Mouse (Mus musculus) midbrain, embryonic 14.5 days (tissue): ENCODE measurements around the gene Lce1a1. TPM values are rescaled to one million over a fixed set of nuclear protein-coding genes. Genes with fewer than 3 reads are reported as not detected.
"Not testable (repeated sequence)": the region's sequence is repeated elsewhere in the genome, so short reads cannot be mapped to it uniquely, and the experiment has no call there.

ENCODE experiments used
- ATAC-seq: fragments of 200-750 bp; cut with Nextera tagmentation; 2 replicates; pipeline ENCODE4 v1.8.0; 2017; ENCODE audit warnings: moderate number of reproducible peaks, moderate library complexity; ENCODE audit not compliant: low FRiP score, low TSS enrichment
- DNase-seq: peaks from one replicate; pipeline ENCODE4 v3.0.0-alpha.2; 2015
- H3K27ac ChIP-seq: fragments of 300-500 bp; sonication (generic); replicated peaks from 2 replicates; pipeline ENCODE4 v1.5.1; 2014; ENCODE audit warnings: mild to moderate bottlenecking, low read depth, low read length, moderate library complexity
- H3K27me3 ChIP-seq: fragments of 300-500 bp; sonication (generic); 2 replicates; pipeline ENCODE4 v1.6.1; 2014; ENCODE audit warnings: low read length, control low read depth, mixed read lengths; ENCODE audit not compliant: control insufficient read depth, insufficient read depth
- H3K36me3 ChIP-seq: fragments of 300-500 bp; sonication (generic); 2 replicates; pipeline ENCODE4 v1.6.1; 2014; ENCODE audit warnings: low read length, control low read depth; ENCODE audit not compliant: control insufficient read depth, insufficient read depth
- H3K4me1 ChIP-seq: fragments of 300-500 bp; sonication (generic); 2 replicates; pipeline ENCODE4 v1.6.1; 2014; ENCODE audit warnings: mild to moderate bottlenecking, antibody characterized with exemption, low read length, control low read depth; ENCODE audit not compliant: control insufficient read depth, insufficient read depth
- H3K4me2 ChIP-seq: fragments of 300-500 bp; sonication (generic); 2 replicates; pipeline ENCODE4 v1.6.1; 2014; ENCODE audit warnings: mild to moderate bottlenecking, low read length, moderate library complexity
- H3K4me3 ChIP-seq: fragments of 300-500 bp; sonication (generic); replicated peaks from 2 replicates; pipeline ENCODE4 v1.5.1; 2014; ENCODE audit warnings: low read depth, low read length
- H3K9ac ChIP-seq: fragments of 300-500 bp; sonication (generic); replicated peaks from 2 replicates; pipeline ENCODE4 v1.6.1; 2014; ENCODE audit warnings: mild to moderate bottlenecking, low read length, moderate library complexity
- H3K9me3 ChIP-seq: fragments of 300-500 bp; sonication (generic); 2 replicates; pipeline ENCODE4 v1.6.1; 2016; ENCODE audit warnings: low read length, control low read depth, mixed read lengths; ENCODE audit not compliant: control insufficient read depth
- WGBS: fragments of 180-500 bp; shearing (Covaris S2); extraction: QIAGEN DNeasy Blood & Tissue Kit; methylation state at CpG from one replicate; pipeline ENCODE4 v1.1.7; 2014; 5-methylcytosine and 5-hydroxymethylcytosine counted together
- polyA plus RNA-seq: library from polyadenylated mRNA; unstranded; fragments of >200 nt; fragmentation: Nextera tagmentation; extraction: Ambion mirVana; gene quantifications from 2 replicates; pipeline ENCODE4 v1.2.1, GENCODE M21; 2014

Lce1a1 gene
- polyA plus RNA-seq: not detected in 2 replicates

- ATAC-seq: no peak
- Histone ChIP-seq H3K36me3 (no peaks in the 10 kb centered on the region), H3K4me2 (no peak within 1 kb of the TSS), H3K27me3 (no peaks in the 10 kb centered on the region), H3K4me3 (no peak within 1 kb of the TSS), H3K9me3 (no peaks in the 10 kb centered on the region), H3K9ac (no peak within 1 kb of the TSS), H3K27ac (no peak within 1 kb of the TSS), H3K4me1 (no peaks in the 10 kb centered on the region)
- WGBS: 87% methylated on average over 1 of the region's 1 CpGs
- DNase-seq: no peak
Measured at GRCm38 (mm10) chr3:92648207-92648606, at the start of gene Lce1a1. Lce1a1 (minus strand) TSS chr3:92648307.

- H3K27ac ChIP-seq: no peak overlapping the region
- ATAC-seq (no peak), DNase-seq (no peak)
- H3K27me3 ChIP-seq: no peaks in the 10 kb centered on the region
- no peak overlapping the region for H3K4me2 ChIP-seq
- H3K4me1 ChIP-seq: no peaks in the 10 kb centered on the region
- no peak overlapping the region for H3K9ac ChIP-seq
- WGBS: 12% methylated on average over 1 of the region's 1 CpGs
- no peaks in the 10 kb centered on the region for H3K9me3 ChIP-seq
- no peak overlapping the region for H3K4me3 ChIP-seq
- H3K36me3 ChIP-seq: no peaks in the 10 kb centered on the region
Measured at GRCm38 (mm10) chr3:92694613-92695012, 46.5 kb upstream of the Lce1a1 start.

- H3K4me1 ChIP-seq: no peaks in the 10 kb centered on the region
- H3K9ac ChIP-seq: no peak overlapping the region
- H3K36me3 ChIP-seq: no peaks in the 10 kb centered on the region
- H3K9me3 ChIP-seq: no peaks in the 10 kb centered on the region
- no peak for ATAC-seq
- no peak overlapping the region for H3K4me2 ChIP-seq
- H3K27ac ChIP-seq: no peak overlapping the region
- H3K27me3 ChIP-seq: no peaks in the 10 kb centered on the region
- no peak for DNase-seq
- H3K4me3 ChIP-seq: no peak overlapping the region
Measured at GRCm38 (mm10) chr3:92691688-92692087, 43.6 kb upstream of the Lce1a1 start.

GRCm38 (mm10) chr3:92689154-92689553 is 41.0 kb upstream of the Lce1a1 start:
- H3K27me3 ChIP-seq, H3K4me2 ChIP-seq, H3K36me3 ChIP-seq, H3K4me1 ChIP-seq, ATAC-seq, DNase-seq, H3K9me3 ChIP-seq, H3K27ac ChIP-seq, H3K9ac ChIP-seq, H3K4me3 ChIP-seq: not testable (repeated sequence)
- 80% methylated on average over 16 of the region's 16 CpGs for WGBS

- whole genome bisulfite sequencing: 66% methylated on average over 2 of the region's 2 CpGs
- ATAC-seq (no peak), DNase-seq (no peak)
- H3K9me3 ChIP-seq: no peaks in the 10 kb centered on the region
- H3K9ac ChIP-seq: no peak within 1 kb of the TSS
- no peak within 1 kb of the TSS for H3K27ac ChIP-seq
- no peaks in the 10 kb centered on the region for H3K4me1 ChIP-seq
- no peak within 1 kb of the TSS for H3K4me2 ChIP-seq
- no peak within 1 kb of the TSS for H3K4me3 ChIP-seq
- H3K27me3 ChIP-seq: no peaks in the 10 kb centered on the region
- no peaks in the 10 kb centered on the region for H3K36me3 ChIP-seq
Measured at GRCm38 (mm10) chr3:92687110-92687509, 39.0 kb upstream of the Lce1a1 start, which contains the start of gene Lce1d. Lce1d (minus strand) TSS chr3:92687210.

GRCm38 (mm10) chr3:92678947-92679346 is 30.8 kb upstream of the Lce1a1 start, which contains the start of gene Lce1c:
Lce1c (plus strand) TSS chr3:92679247.
- WGBS: 89% methylated on average over 4 of the region's 4 CpGs
- H3K36me3 ChIP-seq: no peaks in the 10 kb centered on the region
- DNase-seq (no peak), ATAC-seq (no peak)
- H3K27ac ChIP-seq: no peak within 1 kb of the TSS
- H3K4me2 ChIP-seq: no peak within 1 kb of the TSS
- no peak within 1 kb of the TSS for H3K9ac ChIP-seq
- H3K4me1 ChIP-seq: no peaks in the 10 kb centered on the region
- H3K9me3 ChIP-seq: no peaks in the 10 kb centered on the region
- H3K4me3 ChIP-seq: no peak within 1 kb of the TSS
- H3K27me3 ChIP-seq: no peaks in the 10 kb centered on the region

GRCm38 (mm10) chr3:92670215-92670614 is 22.1 kb upstream of the Lce1a1 start, which contains the start of gene Lce1a2:
Lce1a2 (minus strand) TSS chr3:92670315.
- Histone ChIP-seq H3K36me3 (no peaks in the 10 kb centered on the region), H3K27me3 (no peaks in the 10 kb centered on the region), H3K9ac (no peak within 1 kb of the TSS), H3K4me1 (no peaks in the 10 kb centered on the region), H3K9me3 (no peaks in the 10 kb centered on the region), H3K4me2 (no peak within 1 kb of the TSS), H3K4me3 (no peak within 1 kb of the TSS), H3K27ac (no peak within 1 kb of the TSS)
- ATAC-seq: no peak
- no peak for DNase-seq

GRCm38 (mm10) chr3:92656826-92657225 is 8.7 kb upstream of the Lce1a1 start, which contains the start of gene Lce1b:
Lce1b (minus strand) TSS chr3:92656926.
- Histone ChIP-seq H3K4me2 (no peak within 1 kb of the TSS), H3K9me3 (no peaks in the 10 kb centered on the region), H3K4me1 (no peaks in the 10 kb centered on the region), H3K27ac (no peak within 1 kb of the TSS), H3K27me3 (no peaks in the 10 kb centered on the region), H3K9ac (no peak within 1 kb of the TSS), H3K36me3 (no peaks in the 10 kb centered on the region), H3K4me3 (no peak within 1 kb of the TSS)
- ATAC-seq: no peak
- no peak for DNase-seq

GRCm38 (mm10) chr3:92639854-92640253 is 8.3 kb downstream of the Lce1a1 start:
- Histone ChIP-seq H3K9ac (no peak overlapping the region), H3K36me3 (no peaks in the 10 kb centered on the region), H3K4me1 (no peaks in the 10 kb centered on the region), H3K4me3 (no peak overlapping the region), H3K27me3 (no peaks in the 10 kb centered on the region), H3K27ac (no peak overlapping the region), H3K9me3 (no peaks in the 10 kb centered on the region), H3K4me2 (no peak overlapping the region)
- 93% methylated on average over 15 of the region's 15 CpGs for WGBS
- no peak for ATAC-seq
- no peak for DNase-seq
